Mouse (Mus musculus): ENCODE data around the gene Dazap1. TPM values are rescaled to one million over a fixed set of nuclear protein-coding genes. Genes with fewer than 3 reads are reported as not detected.

Gene Dazap1
- polyA plus RNA-seq, 1 experiment from 2014 or later, result 53.2 TPM

DNA sequence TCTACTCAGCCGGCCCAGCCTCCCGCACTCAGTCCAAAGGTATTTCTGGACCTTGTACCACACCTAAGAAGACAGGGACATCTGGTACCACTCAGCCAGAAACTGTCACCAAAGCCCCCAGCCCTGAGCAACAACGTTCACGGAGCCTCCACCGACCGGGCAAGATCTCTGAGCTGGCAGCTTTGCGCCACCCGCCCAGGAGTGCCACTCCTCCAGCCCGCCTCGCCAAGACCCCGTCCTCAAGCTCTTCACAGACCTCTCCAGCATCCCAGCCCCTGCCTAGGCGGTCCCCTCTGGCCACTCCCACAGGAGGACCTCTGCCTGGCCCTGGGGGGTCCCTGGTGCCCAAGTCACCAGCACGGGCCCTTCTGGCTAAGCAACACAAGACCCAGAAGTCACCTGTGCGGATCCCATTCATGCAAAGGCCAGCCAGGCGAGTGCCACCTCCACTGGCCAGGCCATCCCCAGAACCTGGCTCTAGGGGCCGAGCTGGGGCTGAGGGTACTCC, 53.3 kb downstream of the Dazap1 start:
- Histone ChIP-seq H3K36me3 (ENCODE audit: control insufficient read depth, insufficient read depth, low read length) (peaks cover 3% of the 10 kb centered on the region; the same call in 1 of the 2 replicates), H3K4me3 (ENCODE audit: low read depth, low read length) (no peak overlapping the region), H3K9me3 (ENCODE audit: control insufficient read depth, low read length) (no peaks in the 10 kb centered on the region), H3K4me2 (ENCODE audit: low read depth, low read length, severe bottlenecking) (no peak overlapping the region), H3K27ac (ENCODE audit: low read depth, low read length) (no peak overlapping the region), H3K4me1 (replicated peaks; ENCODE audit: control insufficient read depth, insufficient read depth, low read length) (peaks cover 15% of the 10 kb centered on the region), H3K27me3 (ENCODE audit: control insufficient read depth, insufficient read depth, low read length) (peaks cover 16% of the 10 kb centered on the region), H3K9ac (ENCODE audit: low read length) (no peak overlapping the region)
- 60% methylated on average over 16 of the region's 16 CpGs for WGBS
- DNase-seq (ENCODE audit: low spot score), result peak; percentile 59
- no peak for ATAC-seq (replicated peaks; ENCODE audit: low FRiP score)

DNA sequence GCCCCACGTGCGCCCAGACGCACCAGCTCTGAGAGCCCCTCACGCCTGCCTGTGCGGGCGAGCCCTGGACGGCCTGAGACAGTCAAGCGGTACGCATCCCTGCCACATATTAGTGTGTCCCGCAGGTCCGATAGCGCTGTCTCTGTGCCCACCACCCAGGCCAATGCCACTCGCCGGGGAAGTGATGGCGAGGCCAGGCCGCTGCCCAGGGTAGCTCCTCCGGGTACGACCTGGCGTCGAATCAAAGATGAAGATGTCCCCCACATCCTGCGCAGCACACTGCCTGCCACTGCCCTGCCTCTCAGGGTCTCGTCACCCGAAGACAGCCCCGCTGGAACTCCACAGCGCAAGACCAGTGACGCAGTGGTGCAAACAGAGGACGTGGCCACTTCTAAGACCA, 54.0 kb downstream of the Dazap1 start:
- H3K4me3 ChIP-seq (ENCODE audit: low read depth, low read length), result no peak overlapping the region
- H3K9me3 ChIP-seq (ENCODE audit: control insufficient read depth, low read length), result no peaks in the 10 kb centered on the region
- DNase-seq (ENCODE audit: low spot score) (peak; percentile 68), ATAC-seq (replicated peaks; ENCODE audit: low FRiP score) (no peak)
- H3K9ac ChIP-seq (ENCODE audit: low read length), result no peak overlapping the region
- H3K27ac ChIP-seq (ENCODE audit: low read depth, low read length), result no peak overlapping the region
- H3K4me1 ChIP-seq (replicated peaks; ENCODE audit: control insufficient read depth, insufficient read depth, low read length), result peaks cover 17% of the 10 kb centered on the region
- peaks cover 3% of the 10 kb centered on the region; the same call in 1 of the 2 replicates for H3K36me3 ChIP-seq (ENCODE audit: control insufficient read depth, insufficient read depth, low read length)
- peaks cover 16% of the 10 kb centered on the region for H3K27me3 ChIP-seq (ENCODE audit: control insufficient read depth, insufficient read depth, low read length)
- no peak overlapping the region for H3K4me2 ChIP-seq (ENCODE audit: low read depth, low read length, severe bottlenecking)
- WGBS, result 53% methylated on average over 27 of the region's 27 CpGs

DNA sequence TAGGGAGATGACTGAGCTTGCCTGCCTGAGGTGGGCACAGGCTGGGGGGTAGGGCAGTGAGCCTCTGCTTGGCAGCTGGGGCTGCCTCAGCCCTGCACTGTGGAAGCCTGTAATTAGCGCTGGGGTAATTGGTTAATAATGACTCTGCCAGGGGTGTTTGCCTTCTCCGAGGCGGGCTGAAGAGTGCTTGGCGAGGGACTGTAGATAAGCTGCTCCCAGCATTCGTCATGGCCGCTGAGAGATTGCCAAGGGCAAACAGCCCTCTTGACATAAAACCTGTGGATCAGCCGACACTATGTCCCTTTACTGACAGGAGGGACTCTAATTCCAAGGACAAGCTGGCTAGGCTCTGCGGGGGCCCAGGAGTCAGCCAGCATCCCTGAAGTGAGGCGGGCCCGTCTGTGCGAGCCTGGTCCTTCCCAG, 55.1 kb downstream of the Dazap1 start:
- Histone ChIP-seq H3K4me1 (replicated peaks; ENCODE audit: control insufficient read depth, insufficient read depth, low read length) (peaks cover 17% of the 10 kb centered on the region), H3K9me3 (ENCODE audit: control insufficient read depth, low read length) (no peaks in the 10 kb centered on the region), H3K36me3 (ENCODE audit: control insufficient read depth, insufficient read depth, low read length) (peaks cover 3% of the 10 kb centered on the region; the same call in 1 of the 2 replicates), H3K4me3 (ENCODE audit: low read depth, low read length) (no peak overlapping the region), H3K9ac (ENCODE audit: low read length) (no peak overlapping the region; the same call in 1 of the 2 replicates), H3K4me2 (ENCODE audit: low read depth, low read length, severe bottlenecking) (no peak overlapping the region), H3K27ac (ENCODE audit: low read depth, low read length) (no peak overlapping the region), H3K27me3 (ENCODE audit: control insufficient read depth, insufficient read depth, low read length) (peaks cover 16% of the 10 kb centered on the region)
- DNase-seq (ENCODE audit: low spot score) (peak; percentile 61), ATAC-seq (replicated peaks; ENCODE audit: low FRiP score) (peak; percentile 19; the same call in 1 of the 2 replicates)
- WGBS, result 40% methylated on average over 11 of the region's 11 CpGs

DNA sequence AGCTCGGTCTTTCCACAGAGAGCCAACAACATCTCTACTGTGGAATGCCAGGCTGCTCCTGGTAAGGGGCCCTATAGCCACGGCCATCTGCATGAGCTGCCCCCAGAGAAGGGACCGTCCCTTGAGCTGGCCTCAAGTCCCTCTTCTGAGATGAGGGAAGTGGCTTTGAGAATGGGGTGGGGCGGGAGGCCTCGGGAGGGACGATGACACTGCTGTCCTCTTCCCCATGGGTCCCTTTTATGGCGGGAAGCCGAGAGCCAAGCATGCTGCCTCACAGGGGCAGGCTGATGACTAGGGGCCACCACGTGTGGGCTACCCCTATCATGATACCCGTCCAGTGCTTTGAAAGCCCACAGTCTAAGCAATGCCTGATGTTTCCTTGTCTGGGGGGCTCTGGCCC, 55.7 kb downstream of the Dazap1 start:
- Histone ChIP-seq H3K9me3 (ENCODE audit: control insufficient read depth, low read length) (no peaks in the 10 kb centered on the region), H3K4me2 (ENCODE audit: low read depth, low read length, severe bottlenecking) (no peak overlapping the region), H3K36me3 (ENCODE audit: control insufficient read depth, insufficient read depth, low read length) (no peaks in the 10 kb centered on the region; the same call in 1 of the 2 replicates), H3K4me1 (replicated peaks; ENCODE audit: control insufficient read depth, insufficient read depth, low read length) (peaks cover 17% of the 10 kb centered on the region), H3K27me3 (ENCODE audit: control insufficient read depth, insufficient read depth, low read length) (peaks cover 16% of the 10 kb centered on the region), H3K4me3 (ENCODE audit: low read depth, low read length) (no peak overlapping the region), H3K9ac (ENCODE audit: low read length) (no peak overlapping the region), H3K27ac (ENCODE audit: low read depth, low read length) (no peak overlapping the region)
- WGBS, result 66% methylated on average over 10 of the region's 10 CpGs
- no peak for ATAC-seq (replicated peaks; ENCODE audit: low FRiP score)
- DNase-seq (ENCODE audit: low spot score), result no peak

DNA sequence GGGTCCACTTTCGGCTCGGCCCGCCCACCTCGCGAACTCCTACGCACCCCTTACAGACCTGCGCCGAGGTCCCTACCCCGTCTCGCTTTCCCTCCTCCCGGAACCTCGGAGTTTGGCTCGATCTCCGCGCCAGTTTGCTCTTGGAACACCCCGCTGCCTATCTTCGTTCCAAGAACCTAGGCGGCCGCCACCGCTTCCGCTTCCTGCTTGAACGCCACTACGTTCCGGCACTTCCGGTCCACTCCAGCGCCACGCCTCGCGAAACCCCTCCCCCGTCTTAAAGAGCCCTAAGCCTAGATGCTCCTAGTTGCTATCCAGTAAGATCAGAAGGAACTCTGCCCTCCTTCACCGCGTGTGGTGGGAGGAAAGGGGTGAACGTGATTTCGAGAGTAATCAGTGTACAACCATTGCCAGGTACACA, 59.1 kb downstream of the Dazap1 start, which contains the start of gene 2310011J03Rik:
TSS of gene 2310011J03Rik (minus strand) at position 198 of the 421 bp plus-strand sequence.
- peak within 1 kb of the TSS; percentile 86 for H3K4me2 ChIP-seq (ENCODE audit: low read depth, low read length, severe bottlenecking)
- H3K36me3 ChIP-seq (ENCODE audit: control insufficient read depth, insufficient read depth, low read length), result no peaks in the 10 kb centered on the region; the same call in 1 of the 2 replicates
- H3K27ac ChIP-seq (ENCODE audit: low read depth, low read length), result 0 out of 2 replicates have a peak within 1 kb of the TSS, but pooled peaks have one; percentile 25
- peak within 1 kb of the TSS; percentile 88 for H3K4me3 ChIP-seq (ENCODE audit: low read depth, low read length)
- H3K9ac ChIP-seq (ENCODE audit: low read length), result peak within 1 kb of the TSS; percentile 75
- peak; percentile 62 for ATAC-seq (replicated peaks; ENCODE audit: low FRiP score)
- H3K9me3 ChIP-seq (ENCODE audit: control insufficient read depth, low read length), result no peaks in the 10 kb centered on the region
- peaks cover 23% of the 10 kb centered on the region for H3K4me1 ChIP-seq (replicated peaks; ENCODE audit: control insufficient read depth, insufficient read depth, low read length)
- peaks cover 4% of the 10 kb centered on the region for H3K27me3 ChIP-seq (ENCODE audit: control insufficient read depth, insufficient read depth, low read length)
- under 1% methylated on average over 34 of the region's 34 CpGs for WGBS
- peak; percentile 93 for DNase-seq (ENCODE audit: low spot score)

DNA sequence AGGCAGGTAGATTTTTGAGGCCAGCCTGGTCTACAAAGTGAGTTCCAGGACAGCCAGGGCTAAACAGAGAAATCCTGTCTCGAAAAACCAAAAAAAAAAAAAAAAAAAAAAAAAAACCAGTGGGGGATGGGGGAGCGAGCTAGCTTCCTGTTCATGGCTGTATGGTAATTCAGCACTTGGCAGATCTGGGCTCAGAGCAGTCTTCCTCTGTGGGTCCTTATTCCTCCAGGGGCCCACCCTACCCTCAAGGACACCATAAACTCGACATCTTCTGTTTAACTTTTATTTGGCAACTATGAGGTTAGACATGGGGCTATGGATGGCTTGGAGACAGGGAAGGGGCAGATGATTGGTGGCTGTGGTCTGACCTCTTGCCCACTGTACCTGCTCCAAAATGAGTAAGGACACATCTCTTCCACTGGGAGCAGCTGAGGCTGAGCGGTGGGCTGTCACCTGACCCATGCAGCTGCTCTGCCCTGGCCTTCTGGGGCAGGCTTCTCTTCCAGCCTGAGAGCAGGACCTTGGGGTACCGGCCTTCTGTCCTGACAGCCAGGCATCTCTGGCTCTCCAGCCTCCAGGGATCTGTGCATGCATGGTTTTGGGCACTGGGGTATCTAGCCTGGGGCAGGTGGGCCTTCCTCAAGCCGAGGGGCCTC, 59.9 kb downstream of the Dazap1 start:
- Histone ChIP-seq H3K27me3 (ENCODE audit: control insufficient read depth, insufficient read depth, low read length) (no peaks in the 10 kb centered on the region; the same call in 1 of the 2 replicates), H3K4me2 (ENCODE audit: low read depth, low read length, severe bottlenecking) (no peak overlapping the region), H3K4me3 (ENCODE audit: low read depth, low read length) (no peak overlapping the region), H3K9me3 (ENCODE audit: control insufficient read depth, low read length) (no peaks in the 10 kb centered on the region), H3K4me1 (replicated peaks; ENCODE audit: control insufficient read depth, insufficient read depth, low read length) (peaks cover 18% of the 10 kb centered on the region), H3K9ac (ENCODE audit: low read length) (no peak overlapping the region), H3K27ac (ENCODE audit: low read depth, low read length) (no peak overlapping the region), H3K36me3 (ENCODE audit: control insufficient read depth, insufficient read depth, low read length) (no peaks in the 10 kb centered on the region; the same call in 1 of the 2 replicates)
- 80% methylated on average over 6 of the region's 6 CpGs for WGBS
- DNase-seq (ENCODE audit: low spot score), result no peak
- ATAC-seq (replicated peaks; ENCODE audit: low FRiP score), result no peak

DNA sequence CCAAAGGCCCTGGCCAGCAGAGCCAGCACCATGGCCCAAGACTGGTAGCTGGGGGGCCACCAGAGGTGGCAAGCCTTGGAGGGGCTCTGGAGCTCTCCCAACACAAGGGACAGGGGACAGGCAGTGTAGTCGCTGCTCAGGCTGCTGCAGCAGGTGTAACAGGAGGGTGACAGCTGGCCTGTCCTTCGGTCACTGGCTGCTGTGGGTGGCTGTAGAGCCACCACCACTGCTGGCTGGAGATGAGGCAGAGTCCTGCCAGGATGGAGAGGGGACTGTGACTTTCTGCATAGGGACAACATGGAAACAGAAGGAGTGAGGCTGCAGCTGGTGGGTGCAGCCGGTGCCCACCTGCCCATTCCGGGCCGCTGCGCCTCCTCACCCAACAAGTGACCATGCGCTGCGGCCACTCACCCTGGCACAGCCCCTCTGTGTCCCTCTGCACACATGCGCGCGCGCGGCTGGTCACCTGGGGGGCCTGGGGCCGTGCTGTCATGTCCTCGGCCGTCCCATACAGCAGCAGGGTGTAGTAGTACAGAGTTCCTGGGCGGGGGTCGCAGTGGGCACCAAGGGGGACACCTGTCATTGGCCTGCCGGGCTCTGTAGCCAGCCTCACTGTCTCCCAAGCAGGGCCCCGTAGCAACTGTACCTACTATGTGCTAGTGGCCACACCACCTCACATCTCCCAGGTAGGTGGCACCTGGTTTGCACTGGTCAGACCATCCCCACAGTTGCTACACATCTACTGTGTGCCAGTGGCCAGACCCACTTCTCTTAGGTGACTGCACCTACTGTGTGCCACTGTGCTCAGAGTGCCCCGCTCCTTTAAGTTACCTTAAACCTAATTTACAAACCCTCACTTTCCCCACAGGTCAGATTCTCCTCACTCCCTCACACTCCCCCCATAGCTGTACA, 60.6 kb downstream of the Dazap1 start:
- Histone ChIP-seq H3K9me3 (ENCODE audit: control insufficient read depth, low read length) (no peaks in the 10 kb centered on the region), H3K4me1 (replicated peaks; ENCODE audit: control insufficient read depth, insufficient read depth, low read length) (peaks cover 18% of the 10 kb centered on the region; the same call in 1 of the 2 replicates), H3K4me3 (ENCODE audit: low read depth, low read length) (peak overlapping the region; percentile 44), H3K27me3 (ENCODE audit: control insufficient read depth, insufficient read depth, low read length) (no peaks in the 10 kb centered on the region; the same call in 1 of the 2 replicates), H3K9ac (ENCODE audit: low read length) (no peak overlapping the region), H3K27ac (ENCODE audit: low read depth, low read length) (no peak overlapping the region), H3K4me2 (ENCODE audit: low read depth, low read length, severe bottlenecking) (peak overlapping the region; percentile 8; the same call in 1 of the 2 replicates), H3K36me3 (ENCODE audit: control insufficient read depth, insufficient read depth, low read length) (no peaks in the 10 kb centered on the region; the same call in 1 of the 2 replicates)
- DNase-seq (ENCODE audit: low spot score) (peak; percentile 60), ATAC-seq (replicated peaks; ENCODE audit: low FRiP score) (no peak)
- WGBS, result 93% methylated on average over 21 of the region's 21 CpGs

DNA sequence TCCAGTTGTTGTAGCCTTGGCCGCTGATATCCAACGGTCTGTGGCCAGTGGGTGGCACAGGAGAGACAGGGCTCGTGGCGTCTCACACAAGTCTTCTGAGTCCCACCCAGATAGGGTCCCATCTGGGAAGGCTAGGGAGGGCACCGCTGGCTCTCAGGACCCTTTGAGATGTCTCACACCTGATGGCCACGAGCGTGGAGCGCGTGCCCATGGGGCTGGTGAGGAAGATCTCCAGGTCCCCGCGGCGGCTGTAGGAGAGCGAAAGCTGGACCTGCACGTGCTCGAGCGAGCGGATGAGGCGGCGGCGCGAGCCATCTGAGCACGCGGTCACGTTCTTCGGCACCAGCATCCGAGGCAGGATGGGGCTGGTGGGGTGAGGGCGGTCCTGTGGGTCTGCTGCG, 61.5 kb downstream of the Dazap1 start:
- Histone ChIP-seq H3K36me3 (ENCODE audit: control insufficient read depth, insufficient read depth, low read length) (no peaks in the 10 kb centered on the region; the same call in 1 of the 2 replicates), H3K27ac (ENCODE audit: low read depth, low read length) (no peak overlapping the region), H3K4me1 (replicated peaks; ENCODE audit: control insufficient read depth, insufficient read depth, low read length) (peaks cover 18% of the 10 kb centered on the region; the same call in 1 of the 2 replicates), H3K4me3 (ENCODE audit: low read depth, low read length) (peak overlapping the region; percentile 44), H3K27me3 (ENCODE audit: control insufficient read depth, insufficient read depth, low read length) (no peaks in the 10 kb centered on the region; the same call in 1 of the 2 replicates), H3K9ac (ENCODE audit: low read length) (peak overlapping the region; percentile 51), H3K4me2 (ENCODE audit: low read depth, low read length, severe bottlenecking) (peak overlapping the region; percentile 74), H3K9me3 (ENCODE audit: control insufficient read depth, low read length) (no peaks in the 10 kb centered on the region)
- WGBS, result 7% methylated on average over 28 of the region's 28 CpGs
- DNase-seq (ENCODE audit: low spot score), result peak; percentile 76
- ATAC-seq (replicated peaks; ENCODE audit: low FRiP score), result no peak

All from forebrain, embryonic 11.5 days (tissue).